Mouse (Mus musculus) kidney, adult 10 weeks (tissue): Measurements from ENCODE around the gene Fam76a. TPM values are rescaled to one million over a fixed set of nuclear protein-coding genes. Genes with fewer than 3 reads are reported as not detected.

Experiments used
- polyA plus RNA-seq: library from polyadenylated mRNA; stranded (reverse); fragments of 350-450 nt; fragmentation: Illumina TruSeq; extraction: RNeasy Lipid Tissue Mini Kit (QIAGEN cat#74804); gene quantifications from one replicate; pipeline ENCODE4 v1.2.3, GENCODE M21; 2014; ENCODE audit warnings: low read depth, low replicate concordance

Gene Fam76a
- polyA plus RNA-seq: 32.3 TPM

GRCm38 (mm10) chr4:132922558-132923008, at the start of gene Fam76a:
Fam76a (minus strand) TSS chr4:132922558.

DNA sequence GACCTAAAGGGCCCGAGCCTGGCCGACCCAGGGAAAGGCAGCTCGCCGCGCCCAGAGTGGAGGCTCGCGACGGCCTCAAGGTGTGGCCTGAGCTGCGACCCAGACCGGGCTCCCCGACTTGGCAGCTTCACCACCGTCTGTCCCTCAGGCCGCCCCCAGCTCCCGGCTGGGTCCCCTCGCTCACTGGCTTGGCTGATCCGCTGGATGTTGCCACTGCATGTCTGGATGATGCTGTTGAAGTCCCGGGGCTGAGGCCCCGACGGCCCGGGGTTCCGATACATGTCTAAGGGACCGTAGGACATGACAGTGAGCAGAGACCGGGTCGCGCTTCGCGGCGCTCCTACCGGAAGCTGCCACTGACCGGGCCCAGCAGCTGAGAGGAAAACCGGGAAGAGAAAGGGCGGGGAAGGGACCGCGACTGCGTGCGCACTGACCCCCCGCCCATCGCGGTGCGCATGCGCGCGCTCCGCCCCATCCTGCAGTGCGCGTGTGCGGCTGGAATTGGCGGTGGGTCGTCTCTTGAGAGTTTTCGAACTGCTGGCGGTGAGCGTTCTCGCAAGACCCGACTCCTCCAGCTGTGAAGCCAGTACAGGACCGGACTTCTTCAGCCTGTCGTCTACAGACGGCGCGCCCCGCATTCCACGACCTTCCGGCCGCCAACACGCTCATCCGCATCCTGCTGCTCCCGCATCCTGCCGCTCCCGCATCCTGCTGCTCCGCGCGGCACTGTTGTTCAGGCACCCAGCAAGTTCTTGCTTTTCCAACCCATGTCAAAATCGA, 38.1 kb downstream of the Fam76a start, which contains the start of gene Stx12:
Gene Stx12, minus strand, starts transcription at position 446 of the 780 bp plus-strand sequence.

Other genes starting within 250 kb of the Fam76a start
- gene Xkr8, start 190.0 kb downstream of the Fam76a start, polyA plus RNA-seq: 1.4 TPM
- 0.57 TPM for gene Smpdl3b, start 165.3 kb downstream of the Fam76a start, polyA plus RNA-seq
- gene Rpa2, start 154.2 kb downstream of the Fam76a start, polyA plus RNA-seq: 2.2 TPM
- gene Themis2, start 126.2 kb downstream of the Fam76a start, polyA plus RNA-seq: 0.53 TPM
- gene Ppp1r8, start 79.4 kb downstream of the Fam76a start, polyA plus RNA-seq: 7.3 TPM
- gene Stx12, start 38.0 kb downstream of the Fam76a start, polyA plus RNA-seq: 99.2 TPM
- 0.36 TPM for gene Fgr, start 51.5 kb upstream of the Fam76a start, polyA plus RNA-seq
- gene Ahdc1, start 88.7 kb upstream of the Fam76a start, polyA plus RNA-seq: 1.5 TPM
- 43.9 TPM for gene Wasf2, start 207.9 kb upstream of the Fam76a start, polyA plus RNA-seq